Mouse (Mus musculus) cerebral cortex, adult 2 months (tissue): ENCODE measurements around the gene Mmgt2.

ENCODE experiments used
- WGBS: fragments of 180-500 bp; shearing (Covaris S2); methylation state at CpG from one replicate; pipeline ENCODE4 v1.1.7; 2018; 5-methylcytosine and 5-hydroxymethylcytosine counted together

Mmgt2 gene

GRCm38 (mm10) chr11:62701218-62701617 is 52.8 kb downstream of the Mmgt2 start:
- WGBS = 76% methylated on average over 1 of the region's 1 CpGs

- 82% methylated on average over 2 of the region's 2 CpGs for WGBS
These were observed 57.7 kb downstream of the Mmgt2 start for GRCm38 (mm10) chr11:62706141-62706540.

- 85% methylated on average over 7 of the region's 7 CpGs for WGBS
These were observed 59.8 kb downstream of the Mmgt2 start for GRCm38 (mm10) chr11:62708252-62708651.

- 92% methylated on average over 5 of the region's 5 CpGs for WGBS
These were observed 62.2 kb downstream of the Mmgt2 start for GRCm38 (mm10) chr11:62710657-62711056.
